Mouse (Mus musculus) E14TG2a.4 (cell line): ENCODE measurements around the gene Tmub2.

Source experiments
- H3K27me3 ChIP-seq: 2 replicates; pipeline ENCODE4 v1.6.1; 2014; ENCODE audit warnings: low read length, control low read depth; ENCODE audit not compliant: insufficient read depth
- H3K36me3 ChIP-seq: 2 replicates; pipeline ENCODE4 v1.6.1; 2014; ENCODE audit warnings: low read length, control low read depth; ENCODE audit not compliant: insufficient read depth
- H3K4me1 ChIP-seq: replicated peaks from 2 replicates; pipeline ENCODE4 v1.6.1; 2014; ENCODE audit warnings: low read depth, low read length, control low read depth
- H3K4me3 ChIP-seq: replicated peaks from 2 replicates; pipeline ENCODE4 v1.5.1; 2014; ENCODE audit warnings: mild to moderate bottlenecking, low read length
- H3K9me3 ChIP-seq: 2 replicates; pipeline ENCODE4 v1.6.1; 2014; ENCODE audit warnings: low read length, control low read depth
- CTCF ChIP-seq: conservative IDR thresholded peaks from 2 replicates; pipeline ENCODE4 v1.5.1; 2014; ENCODE audit warnings: low read length
- NANOG ChIP-seq: IDR thresholded peaks from 2 replicates; pipeline ENCODE4 v1.6.1; 2014; ENCODE audit warnings: borderline replicate concordance, low read length, mixed read lengths
- POU5F1 ChIP-seq: IDR thresholded peaks from 2 replicates; pipeline ENCODE4 v1.6.1; 2014; ENCODE audit warnings: low read length, borderline replicate concordance

The Tmub2 gene

GRCm38 (mm10) chr11:102327250-102327649 is 42.5 kb downstream of the Tmub2 start:
- no peaks in the 10 kb centered on the region for H3K27me3 ChIP-seq
- H3K4me3 ChIP-seq = 0 out of 2 replicates have a peak overlapping the region, but pooled peaks have one; percentile 52
- peaks cover 79% of the 10 kb centered on the region for H3K4me1 ChIP-seq
- no peak for TF ChIP-seq CTCF
- no peak for TF ChIP-seq NANOG
- TF ChIP-seq POU5F1 = no peak
- no peaks in the 10 kb centered on the region for H3K9me3 ChIP-seq
- no peaks in the 10 kb centered on the region for H3K36me3 ChIP-seq

GRCm38 (mm10) chr11:102327839-102328238 is 43.1 kb downstream of the Tmub2 start:
- peak overlapping the region; percentile 52 for H3K4me3 ChIP-seq
- TF ChIP-seq CTCF = no peak

GRCm38 (mm10) chr11:102329518-102329917 is 44.8 kb downstream of the Tmub2 start:
- H3K9me3 ChIP-seq = peaks cover 6% of the 10 kb centered on the region
- H3K4me1 ChIP-seq = peaks cover 70% of the 10 kb centered on the region
- H3K36me3 ChIP-seq = 0 out of 2 replicates have a peak, but pooled peaks cover 5% of the 10 kb centered on the region
- peak; percentile 84; the same call in 1 of the 2 replicates for TF ChIP-seq POU5F1
- TF ChIP-seq NANOG = peak; percentile 68; the same call in 1 of the 2 replicates
- no peak for TF ChIP-seq CTCF
- H3K27me3 ChIP-seq = no peaks in the 10 kb centered on the region
- 0 out of 2 replicates have a peak overlapping the region, but pooled peaks have one; percentile 41 for H3K4me3 ChIP-seq

More at GRCm38 (mm10) chr11:102327839-102328238, 43.1 kb downstream of the Tmub2 start:
- Histone ChIP-seq H3K27me3 (no peaks in the 10 kb centered on the region), H3K4me1 (peaks cover 80% of the 10 kb centered on the region), H3K36me3 (0 out of 2 replicates have a peak, but pooled peaks cover under 1% of the 10 kb centered on the region), H3K9me3 (peaks cover under 1% of the 10 kb centered on the region; the same call in 1 of the 2 replicates)

GRCm38 (mm10) chr11:102330039-102330438 is 45.3 kb downstream of the Tmub2 start:
- peaks cover 6% of the 10 kb centered on the region for H3K9me3 ChIP-seq
- peaks cover 72% of the 10 kb centered on the region for H3K4me1 ChIP-seq
- no peaks in the 10 kb centered on the region for H3K27me3 ChIP-seq
- H3K36me3 ChIP-seq = 0 out of 2 replicates have a peak, but pooled peaks cover 5% of the 10 kb centered on the region
- H3K4me3 ChIP-seq = peak overlapping the region; percentile 41
- no peak for TF ChIP-seq POU5F1

GRCm38 (mm10) chr11:102331806-102332205 is 47.1 kb downstream of the Tmub2 start:
- Histone ChIP-seq H3K9me3 (peaks cover 6% of the 10 kb centered on the region), H3K27me3 (no peaks in the 10 kb centered on the region), H3K4me3 (peak overlapping the region; percentile 41), H3K36me3 (0 out of 2 replicates have a peak, but pooled peaks cover 5% of the 10 kb centered on the region), H3K4me1 (peaks cover 83% of the 10 kb centered on the region)
- no peak for TF ChIP-seq NANOG
- TF ChIP-seq POU5F1 = no peak
- TF ChIP-seq CTCF = no peak

GRCm38 (mm10) chr11:102333061-102333460 is 48.3 kb downstream of the Tmub2 start:
- TF ChIP-seq CTCF (no peak), NANOG (no peak), POU5F1 (no peak)
- Histone ChIP-seq H3K27me3 (no peaks in the 10 kb centered on the region), H3K9me3 (peaks cover 6% of the 10 kb centered on the region), H3K4me3 (no peak overlapping the region), H3K4me1 (peaks cover 83% of the 10 kb centered on the region), H3K36me3 (0 out of 2 replicates have a peak, but pooled peaks cover 5% of the 10 kb centered on the region)

- Histone ChIP-seq H3K4me1 (peaks cover 82% of the 10 kb centered on the region), H3K27me3 (no peaks in the 10 kb centered on the region)
- TF ChIP-seq NANOG = no peak
- no peak for TF ChIP-seq CTCF
- no peak for TF ChIP-seq POU5F1
Observed at GRCm38 (mm10) chr11:102334010-102334409, 49.3 kb downstream of the Tmub2 start.

GRCm38 (mm10) chr11:102334973-102335700 is 50.4 kb downstream of the Tmub2 start:
- peak overlapping the region; percentile 14 for H3K4me3 ChIP-seq
- no peak for TF ChIP-seq NANOG
- no peak for TF ChIP-seq CTCF
- TF ChIP-seq POU5F1 = no peak

More at GRCm38 (mm10) chr11:102334010-102334409, 49.3 kb downstream of the Tmub2 start:
- H3K4me3 ChIP-seq = no peak overlapping the region
- H3K36me3 ChIP-seq = 0 out of 2 replicates have a peak, but pooled peaks cover 5% of the 10 kb centered on the region
- H3K9me3 ChIP-seq = peaks cover 6% of the 10 kb centered on the region

GRCm38 (mm10) chr11:102336191-102336590 is 51.5 kb downstream of the Tmub2 start:
- Histone ChIP-seq H3K4me1 (peaks cover 82% of the 10 kb centered on the region), H3K9me3 (peaks cover 6% of the 10 kb centered on the region), H3K36me3 (0 out of 2 replicates have a peak, but pooled peaks cover 5% of the 10 kb centered on the region), H3K4me3 (no peak overlapping the region), H3K27me3 (no peaks in the 10 kb centered on the region)
- TF ChIP-seq NANOG (no peak), POU5F1 (no peak), CTCF (no peak)

More at GRCm38 (mm10) chr11:102334973-102335700, 50.4 kb downstream of the Tmub2 start:
- peaks cover 80% of the 10 kb centered on the region for H3K4me1 ChIP-seq
- H3K9me3 ChIP-seq = peaks cover 6% of the 10 kb centered on the region
- H3K36me3 ChIP-seq = 0 out of 2 replicates have a peak, but pooled peaks cover 5% of the 10 kb centered on the region
- no peaks in the 10 kb centered on the region for H3K27me3 ChIP-seq
